Mouse (Mus musculus): ENCODE measurements around the gene Atr.
A peak's percentile ranks its signal among the peaks of the same experiment; 100 is the strongest.

DNA sequence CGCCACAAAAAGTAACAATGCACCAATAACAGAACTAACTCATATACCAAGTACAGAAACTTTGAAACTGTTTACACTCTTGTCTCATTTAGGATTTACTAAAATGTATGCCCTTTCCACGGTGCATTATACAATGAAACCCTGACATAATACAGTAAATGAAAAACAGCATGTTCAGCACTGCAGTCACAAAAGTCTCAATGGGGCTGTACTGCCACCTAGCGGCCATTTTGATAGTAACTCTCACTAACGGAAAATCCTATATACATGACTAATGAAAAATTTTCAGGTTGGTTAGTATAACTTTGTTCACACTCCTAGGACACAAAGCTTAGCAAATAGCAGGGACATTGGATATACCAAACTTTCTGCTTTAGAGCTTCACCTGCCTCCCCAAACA is 4.5 kb upstream of the Atr start:
- TF ChIP-seq ZNF384 (IDR thresholded peaks at IDR 0.05; ENCODE audit: low read depth, low read length) (no peak), CHD2 (IDR thresholded peaks at IDR 0.05; ENCODE audit: low read depth, low read length) (no peak), ZC3H11A (IDR thresholded peaks at IDR 0.05; ENCODE audit: borderline replicate concordance, low read depth, low read length) (peak; percentile 47; the same call in 1 of the 2 replicates)
